Mouse (Mus musculus) cerebellum, adult 8-10 months (tissue): ENCODE measurements around the gene Gm10447.

Source experiments
- DNase-seq: peaks from one replicate; pipeline ENCODE4 v3.0.0; 2022

The Gm10447 gene

GRCm38 (mm10) chr11:53478383-53479170, 21.7 kb upstream of the Gm10447 start:
- peak; percentile 51 for DNase-seq

GRCm38 (mm10) chr11:53477833-53478232, 20.9 kb upstream of the Gm10447 start:
- no peak for DNase-seq

GRCm38 (mm10) chr11:53475620-53476019, 18.7 kb upstream of the Gm10447 start:
- DNase-seq = no peak

GRCm38 (mm10) chr11:53472709-53473108, 15.8 kb upstream of the Gm10447 start:
- DNase-seq = no peak

- DNase-seq = peak; percentile 95
Measured at GRCm38 (mm10) chr11:53469968-53470695, 13.2 kb upstream of the Gm10447 start, which contains the start of gene Gm9837. Gm9837 (minus strand) TSS chr11:53470479.

GRCm38 (mm10) chr11:53469294-53469967, 12.5 kb upstream of the Gm10447 start:
- DNase-seq = no peak

- DNase-seq = peak; percentile 90
Measured at GRCm38 (mm10) chr11:53466231-53466971, 9.5 kb upstream of the Gm10447 start.

GRCm38 (mm10) chr11:53463551-53464424, 6.9 kb upstream of the Gm10447 start:
- no peak for DNase-seq

GRCm38 (mm10) chr11:53461727-53462126, 4.8 kb upstream of the Gm10447 start:
- DNase-seq = no peak

GRCm38 (mm10) chr11:53460192-53460591, 3.3 kb upstream of the Gm10447 start:
- DNase-seq = no peak

- no peak for DNase-seq
Measured at GRCm38 (mm10) chr11:53458996-53459395, 2.1 kb upstream of the Gm10447 start.

- DNase-seq = no peak
Measured at GRCm38 (mm10) chr11:53457372-53457954, 553 bp upstream of the Gm10447 start.

GRCm38 (mm10) chr11:53453031-53453430, 3.9 kb downstream of the Gm10447 start:
- no peak for DNase-seq

GRCm38 (mm10) chr11:53452396-53452795, 4.5 kb downstream of the Gm10447 start:
- no peak for DNase-seq

- no peak for DNase-seq
Measured at GRCm38 (mm10) chr11:53451361-53451760, 5.5 kb downstream of the Gm10447 start.

- no peak for DNase-seq
Measured at GRCm38 (mm10) chr11:53450070-53450705, 6.7 kb downstream of the Gm10447 start.

GRCm38 (mm10) chr11:53448529-53448928, 8.4 kb downstream of the Gm10447 start:
- peak; percentile 92 for DNase-seq

- no peak for DNase-seq
Measured at GRCm38 (mm10) chr11:53447996-53448395, 8.9 kb downstream of the Gm10447 start.

- DNase-seq = no peak
Measured at GRCm38 (mm10) chr11:53446183-53446582, 10.7 kb downstream of the Gm10447 start.

GRCm38 (mm10) chr11:53445562-53445961, 11.3 kb downstream of the Gm10447 start:
- DNase-seq = no peak

GRCm38 (mm10) chr11:53443861-53444260, 13.0 kb downstream of the Gm10447 start:
- no peak for DNase-seq
